Mouse (Mus musculus): ENCODE results near the gene Galnt16. TPM values are rescaled to one million over a fixed set of nuclear protein-coding genes. Genes with fewer than 3 reads are reported as not detected.

Galnt16 gene
- total and polyA plus RNA-seq, 2 experiments from 2014 or later: 3.5 to 12.1 TPM

- WGBS: 60% methylated on average over 5 of the region's 5 CpGs
- TF ChIP-seq EP300 (IDR thresholded peaks at IDR 0.05; ENCODE audit: low read depth): no peak
- no peak for TF ChIP-seq CTCF (IDR thresholded peaks at IDR 0.05; ENCODE audit: low read depth)
- Histone ChIP-seq H3K9ac (replicated peaks; ENCODE audit: low read depth, low read length) (no peak overlapping the region), H3K4me3 (ENCODE audit: low read depth, low read length) (no peak overlapping the region), H3K36me3 (replicated peaks; ENCODE audit: control insufficient read depth, insufficient read depth, low read length) (no peaks in the 10 kb centered on the region), H3K4me2 (ENCODE audit: low read depth, low read length) (no peak overlapping the region), H3K27ac (ENCODE audit: low read depth) (no peak overlapping the region), H3K4me1 (ENCODE audit: control insufficient read depth, insufficient read depth) (no peaks in the 10 kb centered on the region), H3K27me3 (ENCODE audit: control insufficient read depth, insufficient read depth, low read length) (no peaks in the 10 kb centered on the region), H3K9me3 (replicated peaks; ENCODE audit: control insufficient read depth, low read length) (no peaks in the 10 kb centered on the region)
- DNase-seq (ENCODE audit: low spot score) (no peak), ATAC-seq (ENCODE audit: insufficient read depth, low read depth) (no peak)
Observed at GRCm38 (mm10) chr12:80620501-80620900, 102.4 kb downstream of the Galnt16 start.

DNA sequence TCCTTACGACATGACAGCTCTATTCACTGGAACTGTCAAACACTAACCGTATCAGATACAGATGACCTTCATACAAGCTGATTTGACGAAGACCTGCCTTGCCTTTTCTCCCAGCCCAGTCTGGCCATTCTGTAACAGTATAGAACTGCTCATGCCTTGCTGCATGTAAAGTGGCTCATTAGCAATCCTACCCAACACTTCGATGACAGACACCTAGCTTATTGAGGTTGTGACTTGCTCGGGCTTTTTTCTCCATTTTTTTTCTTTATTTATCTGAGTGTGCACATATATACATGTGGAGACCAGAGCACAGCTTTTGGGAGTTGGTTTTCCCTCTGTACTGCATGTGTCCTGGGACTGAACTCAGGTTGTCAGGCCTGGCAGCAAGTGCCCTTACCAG lies 113.7 kb downstream of the Galnt16 start:
- Histone ChIP-seq H3K27ac (ENCODE audit: low read depth) (no peak overlapping the region), H3K9ac (replicated peaks; ENCODE audit: low read depth, low read length) (no peak overlapping the region), H3K9me3 (replicated peaks; ENCODE audit: control insufficient read depth, low read length) (no peaks in the 10 kb centered on the region), H3K27me3 (ENCODE audit: control insufficient read depth, insufficient read depth, low read length) (no peaks in the 10 kb centered on the region), H3K4me3 (ENCODE audit: low read depth, low read length) (no peak overlapping the region), H3K4me1 (ENCODE audit: control insufficient read depth, insufficient read depth) (no peaks in the 10 kb centered on the region), H3K36me3 (replicated peaks; ENCODE audit: control insufficient read depth, insufficient read depth, low read length) (peaks cover 33% of the 10 kb centered on the region), H3K4me2 (ENCODE audit: low read depth, low read length) (no peak overlapping the region)
- ATAC-seq (ENCODE audit: insufficient read depth, low read depth) (no peak), DNase-seq (ENCODE audit: low spot score) (no peak)
- WGBS: 68% methylated on average over 5 of the region's 5 CpGs
- TF ChIP-seq EP300 (IDR thresholded peaks at IDR 0.05; ENCODE audit: low read depth): no peak
- TF ChIP-seq CTCF (IDR thresholded peaks at IDR 0.05; ENCODE audit: low read depth): no peak

DNA sequence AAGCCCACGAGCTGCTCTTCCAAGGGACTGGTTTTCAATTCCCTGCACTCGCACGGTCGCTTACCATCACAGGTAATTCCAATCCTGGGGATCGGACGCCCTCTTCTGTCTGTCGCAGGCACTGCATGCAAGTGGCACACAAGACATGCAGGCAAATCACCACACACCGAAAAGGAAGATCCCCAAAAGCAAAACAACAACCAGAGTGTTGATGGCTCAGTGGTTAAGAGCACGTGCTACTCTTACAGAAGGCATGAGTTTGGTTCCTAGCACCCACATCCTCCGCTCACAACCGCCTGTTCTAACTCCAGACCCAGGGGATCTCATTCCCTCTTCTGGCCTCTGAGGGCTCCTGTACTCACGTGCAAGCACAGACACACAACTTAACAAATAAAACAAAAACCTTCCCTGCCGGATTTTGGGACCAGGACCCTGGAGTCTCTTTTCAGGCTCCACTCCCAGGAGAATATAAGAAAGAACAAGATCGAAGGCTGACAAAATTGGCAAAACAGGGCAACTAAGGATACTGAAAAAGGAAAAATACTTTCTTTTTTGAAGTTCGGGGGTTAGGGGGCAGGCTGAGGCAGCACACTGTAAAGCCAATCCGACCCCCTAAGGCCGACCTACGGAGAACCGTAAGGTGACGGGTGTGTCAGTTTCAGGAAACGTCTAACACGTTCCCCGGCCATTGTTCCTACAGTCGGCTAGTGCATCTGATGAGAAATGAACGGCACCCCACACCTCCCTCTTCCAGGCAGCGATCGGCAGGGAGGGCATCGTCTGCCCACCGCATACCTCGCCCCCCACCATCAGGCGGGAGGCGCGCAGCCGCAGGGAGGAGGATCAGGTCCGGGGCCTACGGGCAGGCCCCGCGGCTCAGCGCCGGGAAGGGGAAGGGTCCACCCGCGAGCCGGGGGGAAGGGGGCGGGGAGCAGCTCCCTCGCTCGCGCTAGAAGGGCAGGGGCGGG lies 124.9 kb downstream of the Galnt16 start:
- H3K27me3 ChIP-seq (ENCODE audit: control insufficient read depth, insufficient read depth, low read length): no peaks in the 10 kb centered on the region
- 5% methylated on average over 48 of the region's 48 CpGs for WGBS
- peak; percentile 37 for ATAC-seq (ENCODE audit: insufficient read depth, low read depth)

GRCm38 (mm10) chr12:80643693-80644505 lies 125.8 kb downstream of the Galnt16 start, which contains the start of the genes Slc39a9 and Erh:
Gene Slc39a9, plus strand, starts transcription at chr12:80643883.
Gene Erh, minus strand, starts transcription at chr12:80644341.
- DNase-seq (ENCODE audit: low spot score): peak; percentile 96
- Histone ChIP-seq H3K4me1 (ENCODE audit: control insufficient read depth, insufficient read depth) (peaks cover 32% of the 10 kb centered on the region), H3K9me3 (replicated peaks; ENCODE audit: control insufficient read depth, low read length) (no peaks in the 10 kb centered on the region), H3K27me3 (ENCODE audit: control insufficient read depth, insufficient read depth, low read length) (no peaks in the 10 kb centered on the region), H3K4me2 (ENCODE audit: low read depth, low read length) (peak within 1 kb of the TSS; percentile 96), H3K36me3 (replicated peaks; ENCODE audit: control insufficient read depth, insufficient read depth, low read length) (peaks cover 28% of the 10 kb centered on the region), H3K27ac (ENCODE audit: low read depth) (peak within 1 kb of the TSS; percentile 89), H3K4me3 (ENCODE audit: low read depth, low read length) (peak within 1 kb of the TSS; percentile 86), H3K9ac (replicated peaks; ENCODE audit: low read depth, low read length) (peak within 1 kb of the TSS; percentile 92)
- peak; percentile 96 for ATAC-seq (ENCODE audit: insufficient read depth, low read depth)
- TF ChIP-seq EP300 (IDR thresholded peaks at IDR 0.05; ENCODE audit: low read depth): peak; percentile 92
- no peak; the same call in 1 of the 2 replicates for TF ChIP-seq CTCF (IDR thresholded peaks at IDR 0.05; ENCODE audit: low read depth)
- WGBS: under 1% methylated on average over 50 of the region's 50 CpGs

More for the DNA sequence above, 124.9 kb downstream of the Galnt16 start:
- DNase-seq (ENCODE audit: low spot score): peak; percentile 19
- peak overlapping the region; percentile 86 for H3K4me3 ChIP-seq (ENCODE audit: low read depth, low read length)
- H3K4me1 ChIP-seq (ENCODE audit: control insufficient read depth, insufficient read depth): peaks cover 32% of the 10 kb centered on the region
- TF ChIP-seq CTCF (IDR thresholded peaks at IDR 0.05; ENCODE audit: low read depth): peak; percentile 48
- TF ChIP-seq EP300 (IDR thresholded peaks at IDR 0.05; ENCODE audit: low read depth): no peak
- H3K9ac ChIP-seq (replicated peaks; ENCODE audit: low read depth, low read length): peak overlapping the region; percentile 92
- H3K27ac ChIP-seq (ENCODE audit: low read depth): peak overlapping the region; percentile 89
- H3K9me3 ChIP-seq (replicated peaks; ENCODE audit: control insufficient read depth, low read length): no peaks in the 10 kb centered on the region
- H3K4me2 ChIP-seq (ENCODE audit: low read depth, low read length): peak overlapping the region; percentile 96
- peaks cover 31% of the 10 kb centered on the region for H3K36me3 ChIP-seq (replicated peaks; ENCODE audit: control insufficient read depth, insufficient read depth, low read length)

DNA sequence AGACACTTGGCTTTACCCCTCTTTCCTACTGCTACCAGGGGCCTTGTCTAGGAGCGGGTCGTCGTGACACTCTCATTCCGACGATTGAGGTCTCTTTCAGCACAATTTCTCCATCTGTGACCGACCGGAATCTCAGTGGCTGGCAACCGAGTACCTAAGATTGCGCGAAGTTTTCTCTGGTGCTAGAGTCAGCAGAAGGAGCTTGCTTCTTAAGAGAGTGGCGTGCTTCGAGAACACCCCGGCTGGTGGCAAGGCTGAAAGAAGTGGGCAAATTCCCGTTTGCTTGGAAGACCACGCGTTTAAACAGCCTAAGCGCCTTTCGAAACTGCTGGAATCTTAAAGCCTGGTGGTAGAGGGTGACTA lies 126.4 kb downstream of the Galnt16 start:
- H3K9me3 ChIP-seq (replicated peaks; ENCODE audit: control insufficient read depth, low read length): no peaks in the 10 kb centered on the region
- DNase-seq (ENCODE audit: low spot score) (no peak), ATAC-seq (ENCODE audit: insufficient read depth, low read depth) (no peak)
- peaks cover 32% of the 10 kb centered on the region for H3K4me1 ChIP-seq (ENCODE audit: control insufficient read depth, insufficient read depth)
- peak overlapping the region; percentile 96 for H3K4me2 ChIP-seq (ENCODE audit: low read depth, low read length)
- H3K9ac ChIP-seq (replicated peaks; ENCODE audit: low read depth, low read length): peak overlapping the region; percentile 92
- peak overlapping the region; percentile 86 for H3K4me3 ChIP-seq (ENCODE audit: low read depth, low read length)
- 3% methylated on average over 18 of the region's 18 CpGs for WGBS
- H3K36me3 ChIP-seq (replicated peaks; ENCODE audit: control insufficient read depth, insufficient read depth, low read length): peaks cover 24% of the 10 kb centered on the region
- no peaks in the 10 kb centered on the region for H3K27me3 ChIP-seq (ENCODE audit: control insufficient read depth, insufficient read depth, low read length)
- peak overlapping the region; percentile 89 for H3K27ac ChIP-seq (ENCODE audit: low read depth)
- TF ChIP-seq EP300 (IDR thresholded peaks at IDR 0.05; ENCODE audit: low read depth): no peak
- TF ChIP-seq CTCF (IDR thresholded peaks at IDR 0.05; ENCODE audit: low read depth): no peak

All from heart, postnatal 0 days (tissue).